7 mouse cellular contexts compared by ENCODE assay signal in the genomic region with DNA sequence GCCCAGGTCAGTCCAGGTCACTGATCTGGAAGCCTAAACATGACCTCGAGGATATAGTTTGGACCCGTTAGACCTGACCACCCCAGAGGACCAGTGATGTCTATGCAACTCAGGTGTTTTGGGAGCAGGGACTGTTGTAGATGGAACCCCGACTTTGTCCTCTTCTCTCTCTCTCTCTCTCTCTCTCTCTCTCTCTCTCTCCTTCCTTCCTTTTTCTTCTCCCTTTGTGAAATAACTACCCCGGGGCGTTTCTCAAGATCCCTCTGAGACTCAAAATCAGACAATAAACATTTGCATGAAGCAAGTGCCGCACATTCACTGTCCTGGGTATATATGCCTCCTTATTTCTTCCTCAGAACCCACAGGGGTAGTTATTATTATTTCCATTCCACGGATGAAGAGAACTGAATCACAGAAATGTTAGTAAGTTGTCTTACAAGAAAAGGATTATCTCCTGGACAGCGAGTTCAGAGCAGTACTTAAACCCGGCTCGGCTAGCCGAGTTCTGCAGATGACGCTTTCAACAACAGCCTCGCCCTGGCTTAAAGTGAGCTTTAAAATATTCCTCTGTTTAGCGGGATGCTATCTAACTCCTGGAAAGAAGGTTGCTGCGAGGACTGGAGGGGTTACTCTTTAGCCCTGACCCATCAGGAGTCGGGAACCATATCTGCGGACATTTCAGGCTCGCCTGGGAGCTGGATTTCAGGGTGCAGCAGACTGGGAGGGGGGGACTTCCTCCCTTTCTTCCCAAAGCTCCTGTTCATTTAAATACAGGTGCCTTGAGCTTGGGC. TPM values are rescaled to one million over a fixed set of nuclear protein-coding genes. Genes with fewer than 3 reads are reported as not detected.
DNase-seq lines count a peak whose midpoint lies in the region; ATAC-seq lines count a peak whose summit lies in the region.

No protein-coding gene starts in this region.

- H3K4me2 ChIP-seq in forebrain, embryonic 13.5 days = peak overlapping the region; percentile 66
- H3K4me2 ChIP-seq in limb, embryonic 15.5 days = peak overlapping the region; percentile 78
- H3K4me2 ChIP-seq in stomach, embryonic 15.5 days = peak overlapping the region; percentile 95

- H3K9ac ChIP-seq in forebrain, embryonic 13.5 days = peak overlapping the region; percentile 53
- no peak overlapping the region for H3K9ac ChIP-seq in limb, embryonic 15.5 days
- H3K9ac ChIP-seq in stomach, embryonic 15.5 days = no peak overlapping the region

- WGBS in forebrain, embryonic 13.5 days = 2% methylated on average over 18 of the region's 18 CpGs
- WGBS in limb, embryonic 15.5 days = 7% methylated on average over 18 of the region's 18 CpGs
- WGBS in stomach, embryonic 15.5 days = 7% methylated on average over 18 of the region's 18 CpGs

- no peak for DNase-seq in adrenal gland, adult 8-10 months
- no peak for DNase-seq in thymus, postnatal 25 days

- peak overlapping the region; percentile 90 for H3K4me3 ChIP-seq in megakaryocyte, embryonic 14.5 days (replicated peaks)
- H3K4me3 ChIP-seq in forebrain, embryonic 13.5 days = peak overlapping the region; percentile 44
- H3K4me3 ChIP-seq in limb, embryonic 15.5 days = peak overlapping the region; percentile 45
- H3K4me3 ChIP-seq in stomach, embryonic 15.5 days (replicated peaks) = peak overlapping the region; percentile 49

- peaks cover 55% of the 10 kb centered on the region for H3K4me1 ChIP-seq in megakaryocyte, embryonic 14.5 days
- peaks cover 43% of the 10 kb centered on the region for H3K4me1 ChIP-seq in forebrain, embryonic 13.5 days
- peaks cover 40% of the 10 kb centered on the region for H3K4me1 ChIP-seq in limb, embryonic 15.5 days
- peaks cover 32% of the 10 kb centered on the region for H3K4me1 ChIP-seq in stomach, embryonic 15.5 days

- no peaks in the 10 kb centered on the region; the same call in 1 of the 2 replicates for H3K9me3 ChIP-seq in megakaryocyte, embryonic 14.5 days
- H3K9me3 ChIP-seq in forebrain, embryonic 13.5 days (replicated peaks) = no peaks in the 10 kb centered on the region
- no peaks in the 10 kb centered on the region for H3K9me3 ChIP-seq in limb, embryonic 15.5 days
- no peaks in the 10 kb centered on the region for H3K9me3 ChIP-seq in stomach, embryonic 15.5 days

- no peak overlapping the region for H3K27ac ChIP-seq in forebrain, embryonic 13.5 days
- no peak overlapping the region for H3K27ac ChIP-seq in limb, embryonic 15.5 days
- H3K27ac ChIP-seq in stomach, embryonic 15.5 days = no peak overlapping the region

- ATAC-seq in megakaryocyte, adult 5-6 weeks (ENCODE audit: poor library complexity, severe bottlenecking) = no peak
- ATAC-seq in forebrain, embryonic 13.5 days = no peak
- no peak for ATAC-seq in limb, embryonic 15.5 days (ENCODE audit: insufficient number of reproducible peaks, low FRiP score, low TSS enrichment, low read depth)
- no peak for ATAC-seq in stomach, embryonic 15.5 days (ENCODE audit: insufficient read depth, low FRiP score, low read depth)

- H3K27me3 ChIP-seq in megakaryocyte, embryonic 14.5 days (replicated peaks) = peaks cover 89% of the 10 kb centered on the region
- H3K27me3 ChIP-seq in forebrain, embryonic 13.5 days = peaks cover 86% of the 10 kb centered on the region
- H3K27me3 ChIP-seq in limb, embryonic 15.5 days = peaks cover 81% of the 10 kb centered on the region
- peaks cover 85% of the 10 kb centered on the region for H3K27me3 ChIP-seq in stomach, embryonic 15.5 days (replicated peaks)

- no peaks in the 10 kb centered on the region for H3K36me3 ChIP-seq in megakaryocyte, embryonic 14.5 days (replicated peaks; ENCODE audit: low read length)
- no peaks in the 10 kb centered on the region for H3K36me3 ChIP-seq in forebrain, embryonic 13.5 days (ENCODE audit: poor library complexity, severe bottlenecking)
- no peaks in the 10 kb centered on the region for H3K36me3 ChIP-seq in limb, embryonic 15.5 days
- H3K36me3 ChIP-seq in stomach, embryonic 15.5 days = no peaks in the 10 kb centered on the region

RNA-seq across cellular contexts. Expression of gene Kcnh3, which starts 1.7 kb away (rescaled TPM):
- polyA plus RNA-seq in megakaryocyte, embryonic 14.5 days (2012; ENCODE audit: insufficient read depth, low replicate concordance) = not detected in 2 replicates
- not detected in 2 replicates for total RNA-seq in megakaryocyte, adult 5-6 weeks (2015)
- total RNA-seq in megakaryocyte, adult 5-6 weeks (2017) = not detected in 2 replicates
- 2.3 and 2.5 TPM in 2 replicates for polyA plus RNA-seq in forebrain, embryonic 13.5 days (2015; fragmentation: Nextera tagmentation; extraction: Ambion mirVana)
- polyA plus RNA-seq in limb, embryonic 15.5 days (2015; fragmentation: Nextera tagmentation; extraction: Ambion mirVana) = 0.43 and 0.68 TPM in 2 replicates
- polyA plus RNA-seq in stomach, embryonic 15.5 days (2015; fragmentation: Nextera tagmentation; extraction: Ambion mirVana) = 0.77 and 1.2 TPM in 2 replicates
- total RNA-seq in adrenal gland, adult 8-10 months (2022) = 1 to 10 TPM in 3 of 4 experiments, under 1 TPM in 1; 0.70 to 1.9 (median 1.5) TPM

RNA-seq across cellular contexts. Expression of gene Mcrs1, which starts 28.8 kb away (rescaled TPM):
- polyA plus RNA-seq in megakaryocyte, embryonic 14.5 days (2012; ENCODE audit: insufficient read depth, low replicate concordance) = 24.2 and 57.0 TPM in 2 replicates
- 30.6 and 38.3 TPM in 2 replicates for total RNA-seq in megakaryocyte, adult 5-6 weeks (2015)
- 29.4 and 30.4 TPM in 2 replicates for total RNA-seq in megakaryocyte, adult 5-6 weeks (2017)
- 198 and 213 TPM in 2 replicates for polyA plus RNA-seq in forebrain, embryonic 13.5 days (2015; fragmentation: Nextera tagmentation; extraction: Ambion mirVana)
- polyA plus RNA-seq in limb, embryonic 15.5 days (2015; fragmentation: Nextera tagmentation; extraction: Ambion mirVana) = 114 and 129 TPM in 2 replicates
- 107 and 122 TPM in 2 replicates for polyA plus RNA-seq in stomach, embryonic 15.5 days (2015; fragmentation: Nextera tagmentation; extraction: Ambion mirVana)
- 10 to 100 TPM; 43.9 to 54.3 (median 49.1) TPM for total RNA-seq in adrenal gland, adult 8-10 months (2022)
